Mouse (Mus musculus) brown adipose tissue, adult 24 weeks (tissue): ENCODE measurements at regions not wholly inside any gene's neighbourhood (a gene's known extent, or its start where the extent isn't known, plus 50 kb on each side); places are given as distances from the start of the nearest gene placed in this dataset.

Source experiments
- H3K27ac ChIP-seq: fragments of 200-500 bp; replicated peaks from 2 replicates; pipeline ENCODE4 v1.5.1; 2012; ENCODE audit warnings: low read depth, mild to moderate bottlenecking, low read length
- H3K4me1 ChIP-seq: fragments of 200-500 bp; 2 replicates; pipeline ENCODE4 v1.6.1; 2012; ENCODE audit warnings: low read length, mixed read lengths; ENCODE audit not compliant: control insufficient read depth, insufficient read depth, insufficient read length
- H3K4me3 ChIP-seq: fragments of 200-500 bp; 2 replicates; pipeline ENCODE4 v1.5.1; 2012; ENCODE audit warnings: low read depth, mild to moderate bottlenecking, low read length, moderate library complexity; ENCODE audit not compliant: insufficient read depth

- Histone ChIP-seq H3K27ac (no peak overlapping the region), H3K4me1 (no peaks in the 10 kb centered on the region), H3K4me3 (no peak overlapping the region)
Measured at GRCm38 (mm10) chr15:59158760-59159159, 269.7 kb downstream of the Gm49356 start.

- H3K4me1 ChIP-seq: no peaks in the 10 kb centered on the region
- H3K4me3 ChIP-seq: no peak overlapping the region
- H3K27ac ChIP-seq: no peak overlapping the region
Measured at GRCm38 (mm10) chr15:59160931-59161920, 272.1 kb downstream of the Gm49356 start.

GRCm38 (mm10) chr15:59167937-59168659, 279.0 kb downstream of the Gm49356 start:
- H3K27ac ChIP-seq: no peak overlapping the region
- no peak overlapping the region for H3K4me3 ChIP-seq
- H3K4me1 ChIP-seq: 0 out of 2 replicates have a peak, but pooled peaks cover 5% of the 10 kb centered on the region

- H3K27ac ChIP-seq: no peak overlapping the region
- H3K4me3 ChIP-seq: no peak overlapping the region
- H3K4me1 ChIP-seq: 0 out of 2 replicates have a peak, but pooled peaks cover 6% of the 10 kb centered on the region
Measured at GRCm38 (mm10) chr15:59168660-59169170, 279.6 kb downstream of the Gm49356 start.

GRCm38 (mm10) chr15:59169237-59169797, 280.2 kb downstream of the Gm49356 start:
- Histone ChIP-seq H3K4me3 (no peak overlapping the region), H3K27ac (no peak overlapping the region), H3K4me1 (peaks cover 11% of the 10 kb centered on the region; the same call in 1 of the 2 replicates)

- Histone ChIP-seq H3K4me1 (peaks cover 12% of the 10 kb centered on the region; the same call in 1 of the 2 replicates), H3K4me3 (no peak overlapping the region), H3K27ac (no peak overlapping the region)
Measured at GRCm38 (mm10) chr15:59169831-59170230, 280.7 kb downstream of the Gm49356 start.

GRCm38 (mm10) chr15:59171120-59171519, 282.0 kb downstream of the Gm49356 start:
- H3K4me3 ChIP-seq: no peak overlapping the region
- H3K27ac ChIP-seq: no peak overlapping the region
- peaks cover 12% of the 10 kb centered on the region; the same call in 1 of the 2 replicates for H3K4me1 ChIP-seq

- no peak overlapping the region for H3K27ac ChIP-seq
- peaks cover 12% of the 10 kb centered on the region; the same call in 1 of the 2 replicates for H3K4me1 ChIP-seq
- no peak overlapping the region for H3K4me3 ChIP-seq
Measured at GRCm38 (mm10) chr15:59173452-59174245, 284.6 kb downstream of the Gm49356 start.

GRCm38 (mm10) chr15:59174246-59174751, 285.2 kb downstream of the Gm49356 start:
- H3K4me3 ChIP-seq: no peak overlapping the region
- peaks cover 7% of the 10 kb centered on the region; the same call in 1 of the 2 replicates for H3K4me1 ChIP-seq
- H3K27ac ChIP-seq: no peak overlapping the region

GRCm38 (mm10) chr15:59174893-59175531, 285.9 kb downstream of the Gm49356 start:
- H3K4me1 ChIP-seq: peaks cover 7% of the 10 kb centered on the region; the same call in 1 of the 2 replicates
- no peak overlapping the region for H3K4me3 ChIP-seq
- H3K27ac ChIP-seq: no peak overlapping the region

- Histone ChIP-seq H3K4me1 (peaks cover 6% of the 10 kb centered on the region; the same call in 1 of the 2 replicates), H3K4me3 (no peak overlapping the region), H3K27ac (no peak overlapping the region)
Measured at GRCm38 (mm10) chr15:59180076-59180475, 291.0 kb downstream of the Gm49356 start.

GRCm38 (mm10) chr15:59184461-59184860, 295.4 kb downstream of the Gm49356 start:
- H3K4me1 ChIP-seq: peaks cover 19% of the 10 kb centered on the region
- H3K4me3 ChIP-seq: no peak overlapping the region
- H3K27ac ChIP-seq: no peak overlapping the region

GRCm38 (mm10) chr15:59187566-59187965, 298.5 kb downstream of the Gm49356 start:
- H3K27ac ChIP-seq: no peak overlapping the region
- H3K4me3 ChIP-seq: no peak overlapping the region
- H3K4me1 ChIP-seq: peaks cover 23% of the 10 kb centered on the region

- Histone ChIP-seq H3K4me3 (no peak overlapping the region), H3K27ac (no peak overlapping the region), H3K4me1 (peaks cover 23% of the 10 kb centered on the region)
Measured at GRCm38 (mm10) chr15:59188371-59188770, 299.3 kb downstream of the Gm49356 start.
